Mouse (Mus musculus): ENCODE measurements around the gene Abi2. TPM values are rescaled to one million over a fixed set of nuclear protein-coding genes. Genes with fewer than 3 reads are reported as not detected.
A peak's percentile ranks its signal among the peaks of the same experiment; 100 is the strongest.
"Not testable (repeated sequence)": the region's sequence is repeated elsewhere in the genome, so short reads cannot be mapped to it uniquely, and the experiment has no call there.

Gene Abi2
- total RNA-seq (2021): 10 to 100 TPM; 32.0 to 38.8 TPM

DNA sequence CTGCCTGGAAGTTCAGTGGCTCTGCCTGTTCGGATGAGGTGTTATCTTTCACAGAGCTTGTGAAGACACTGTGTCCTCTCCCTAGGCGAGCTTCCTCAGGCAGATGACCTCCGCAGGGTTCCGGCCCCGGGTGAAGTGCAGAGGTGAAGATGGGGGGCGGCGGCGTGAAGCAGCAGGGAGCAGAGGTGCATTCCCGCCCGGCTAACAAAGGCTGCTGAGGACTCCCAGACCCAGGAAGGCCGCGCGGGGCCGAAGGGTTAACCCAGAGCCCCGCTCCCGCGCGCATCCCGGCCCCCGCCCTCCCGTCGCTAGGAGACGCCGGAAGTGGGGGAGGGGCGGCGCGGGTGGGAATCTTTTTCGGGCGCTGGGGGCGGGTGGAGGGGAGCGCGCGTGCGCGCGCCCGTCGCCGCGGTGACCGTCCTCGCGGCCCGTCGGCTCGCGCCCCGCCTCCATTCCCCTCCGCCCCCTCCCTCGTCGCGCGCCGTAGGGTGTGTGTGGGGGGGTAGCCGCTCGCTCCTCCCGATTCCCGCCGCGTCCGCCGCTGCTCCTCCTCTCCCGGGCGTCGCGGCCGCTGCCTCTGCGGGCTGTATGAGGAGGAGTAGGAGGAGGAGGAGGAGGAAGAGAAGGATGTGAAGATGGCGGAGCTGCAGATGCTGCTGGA is at the start of gene Abi2:
TSS of gene Abi2 (plus strand) at position 452 of the 661 bp plus-strand sequence.
- intact Hi-C loops (cut with DNase I): loop anchor here (1.0 to 5.0 kb wide), 3 partner anchors 66 to 453 kb away; partner anchors contain the start of genes Cyp20a1 and Raph1

DNA sequence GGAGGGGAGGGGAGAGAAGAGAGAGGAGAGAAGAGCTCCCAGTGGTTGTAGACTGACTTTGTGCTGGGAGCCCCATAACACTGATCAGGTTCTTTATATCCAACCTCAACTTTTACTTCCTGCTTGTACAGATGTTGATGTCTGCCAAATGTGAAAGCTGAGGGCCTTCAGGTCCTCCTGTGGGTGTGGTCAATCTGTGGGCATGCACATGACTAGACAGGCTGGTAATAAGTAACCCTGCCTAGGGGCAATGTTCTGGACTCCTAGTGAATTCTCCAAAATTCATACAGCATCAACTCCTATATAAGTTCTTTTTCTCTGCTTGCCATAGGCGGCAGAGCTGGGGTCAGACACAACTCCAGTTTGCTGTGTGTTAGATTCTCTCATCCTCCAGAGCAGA is 47.8 kb upstream of the Abi2 start:
- DNase-seq: no peak
- intact Hi-C loops (cut with DNase I): no loop called here

More for the DNA sequence above, at the start of gene Abi2:
- peak; percentile 94 to 95 for DNase-seq

DNA sequence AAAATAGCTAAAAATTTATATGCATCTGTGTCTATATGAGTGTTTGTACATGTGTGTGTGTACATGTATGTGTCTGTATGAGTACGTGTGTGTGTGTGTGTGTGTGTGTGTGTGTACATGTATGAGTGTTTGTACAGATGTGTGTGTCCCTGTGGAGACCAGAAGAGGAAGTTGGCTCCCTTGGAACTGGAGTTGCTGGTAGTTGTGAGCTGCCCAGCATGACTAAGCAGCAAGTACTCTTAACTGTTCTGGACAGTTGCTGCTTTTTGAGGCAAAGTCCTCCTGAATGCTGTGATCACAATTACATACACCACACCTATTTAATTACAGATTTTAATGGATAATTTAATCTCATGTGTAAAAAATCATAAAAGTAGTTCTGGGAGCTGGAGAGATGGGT is 32.9 kb upstream of the Abi2 start:
- no peak for DNase-seq
- intact Hi-C loops (cut with DNase I): no loop called here

DNA sequence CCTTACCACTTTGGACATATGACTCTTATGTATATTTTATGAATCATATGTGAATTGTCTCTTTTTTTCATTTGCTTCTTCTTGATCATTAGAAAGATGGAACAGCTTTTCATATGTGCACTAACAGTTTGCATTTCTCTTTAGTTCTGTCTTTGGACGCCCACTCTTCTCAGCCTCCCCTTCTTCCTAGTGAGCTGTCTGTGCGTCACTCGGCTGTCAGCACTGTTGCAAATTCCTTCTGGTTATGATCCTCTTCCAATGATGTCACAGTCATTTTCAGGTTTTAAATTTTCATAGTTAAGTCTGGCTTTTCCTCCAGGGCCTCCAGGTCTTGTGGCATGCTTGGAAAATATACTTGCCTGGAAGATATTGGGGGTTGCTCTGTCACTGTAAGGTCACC is 27.5 kb upstream of the Abi2 start:
- no peak for DNase-seq
- intact Hi-C loops (cut with DNase I): no loop called here

DNA sequence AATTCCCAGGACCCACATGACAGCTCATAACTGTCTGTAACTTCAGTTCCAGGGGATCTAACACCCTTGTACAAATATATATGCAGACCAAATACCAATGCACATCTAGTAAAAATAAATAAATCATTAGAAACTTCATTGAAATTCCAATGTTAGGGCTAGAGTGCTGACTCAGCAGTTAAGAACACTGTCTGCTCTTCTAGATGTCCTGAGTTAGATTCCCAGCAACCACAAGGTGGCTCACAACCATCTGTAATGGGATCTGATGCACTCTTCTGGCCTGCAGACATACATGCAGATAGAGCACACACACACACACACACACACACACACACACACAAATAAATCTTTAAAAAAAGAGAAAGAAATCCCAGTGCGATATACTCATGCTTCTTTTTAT is 4.6 kb upstream of the Abi2 start:
- intact Hi-C loops (cut with DNase I): loop anchor here (5.0 kb wide), 1 partner anchor 457 kb away; no protein-coding TSS in a partner anchor
- no peak for DNase-seq

DNA sequence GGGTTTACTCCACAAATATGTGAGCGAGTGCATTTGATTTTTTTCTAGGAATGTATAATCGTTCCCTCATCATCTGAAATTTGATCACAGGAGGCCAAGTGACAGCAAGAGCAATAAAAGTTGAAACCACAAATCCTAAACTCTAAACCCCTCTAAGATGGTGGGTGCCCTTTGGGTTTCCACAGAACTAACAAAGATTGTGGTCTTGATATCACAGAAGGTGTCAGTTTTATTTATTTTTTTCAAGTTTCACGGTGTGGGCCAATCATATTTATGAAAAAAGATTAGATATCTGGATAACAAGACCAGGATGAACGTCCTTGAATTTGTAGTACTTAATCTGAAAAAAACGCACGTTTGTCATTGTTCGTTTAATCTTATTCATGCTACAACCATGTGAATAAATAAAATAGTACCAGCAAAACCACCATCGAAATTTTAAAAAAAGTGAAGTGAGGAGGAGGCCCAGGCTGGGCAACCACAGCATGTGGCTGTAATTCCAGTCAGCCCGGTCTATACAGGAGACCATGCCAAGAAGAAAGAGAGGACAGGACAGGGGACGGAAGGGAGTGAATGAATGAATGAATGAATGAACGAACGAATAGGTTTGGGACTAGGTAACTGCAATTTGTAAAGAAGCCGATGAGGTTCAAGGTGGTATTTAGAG is 785 bp upstream of the Abi2 start:
- DNase-seq: no peak
- intact Hi-C loops (cut with DNase I): loop anchor here (1.0 to 5.0 kb wide), 3 partner anchors 65 to 454 kb away; partner anchors contain the start of genes Cyp20a1 and Raph1

DNA sequence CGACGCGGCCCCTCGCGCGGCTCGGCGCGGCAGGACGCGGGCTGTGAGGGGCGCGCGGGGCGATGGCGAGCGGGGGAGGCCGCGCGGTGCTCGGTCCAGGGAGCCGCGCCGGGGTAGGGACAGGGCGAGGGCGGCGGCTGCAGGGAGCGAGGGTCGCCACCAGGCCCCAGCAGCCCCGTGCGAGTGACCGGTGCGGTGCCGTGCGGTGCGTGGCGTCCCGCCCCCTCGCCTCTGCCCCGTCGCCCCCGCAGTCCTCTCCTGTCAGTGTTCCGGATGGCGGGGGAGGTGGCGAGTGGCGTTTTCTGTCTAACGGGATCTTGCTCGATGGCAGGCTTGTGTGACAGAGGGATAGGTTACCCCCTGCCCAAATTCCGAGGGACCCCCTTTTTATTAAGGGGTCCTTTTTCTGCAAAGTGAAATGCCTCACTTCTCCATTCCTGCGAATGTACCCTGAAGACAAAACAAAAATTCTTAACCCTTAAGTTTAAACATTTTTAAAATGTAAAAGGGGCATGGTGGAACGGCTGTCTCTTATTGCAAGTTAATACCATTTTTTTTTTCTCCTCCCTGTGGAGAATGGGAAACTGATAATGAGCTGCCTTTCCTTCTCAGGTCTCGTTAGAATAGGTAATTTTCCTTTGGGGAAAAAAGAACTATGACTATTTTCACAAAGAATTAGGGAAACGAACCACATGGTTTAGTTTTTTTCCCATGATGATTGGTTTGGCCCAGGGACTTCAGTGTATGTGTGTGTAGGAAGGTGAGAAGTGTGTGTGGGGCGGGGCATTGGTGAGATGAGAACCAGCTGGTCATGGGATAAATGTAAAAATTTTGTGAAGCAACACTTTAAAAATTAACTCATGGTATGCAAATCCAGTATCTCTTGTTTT is 754 bp downstream of the Abi2 start:
- intact Hi-C loops (cut with DNase I): loop anchor here (1.0 to 5.0 kb wide), 3 partner anchors 67 to 452 kb away; partner anchors contain the start of genes Cyp20a1 and Raph1
- DNase-seq: peak; percentile 26 to 50

DNA sequence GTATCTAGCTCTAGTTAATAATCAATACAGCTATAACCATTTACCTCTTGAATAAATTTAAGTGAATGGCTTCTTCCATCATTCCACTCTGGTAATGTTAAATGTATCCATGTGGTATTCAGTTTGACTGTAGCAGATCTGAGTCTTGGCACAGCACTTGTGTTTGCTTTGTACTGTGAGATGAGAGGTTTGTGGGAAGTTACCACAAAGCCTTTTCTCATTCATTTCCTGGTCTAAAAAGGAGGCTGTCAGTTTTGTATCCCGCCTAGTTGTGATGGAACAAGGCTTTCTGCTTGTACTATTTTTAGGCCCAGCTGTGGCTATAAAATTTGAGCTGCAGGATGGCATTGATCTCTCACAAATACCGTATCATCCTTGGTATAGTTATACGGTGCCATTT is 7.3 kb downstream of the Abi2 start:
- peak in 1 of 2 experiments; percentile 12 for DNase-seq
- intact Hi-C loops (cut with DNase I): no loop called here

DNA sequence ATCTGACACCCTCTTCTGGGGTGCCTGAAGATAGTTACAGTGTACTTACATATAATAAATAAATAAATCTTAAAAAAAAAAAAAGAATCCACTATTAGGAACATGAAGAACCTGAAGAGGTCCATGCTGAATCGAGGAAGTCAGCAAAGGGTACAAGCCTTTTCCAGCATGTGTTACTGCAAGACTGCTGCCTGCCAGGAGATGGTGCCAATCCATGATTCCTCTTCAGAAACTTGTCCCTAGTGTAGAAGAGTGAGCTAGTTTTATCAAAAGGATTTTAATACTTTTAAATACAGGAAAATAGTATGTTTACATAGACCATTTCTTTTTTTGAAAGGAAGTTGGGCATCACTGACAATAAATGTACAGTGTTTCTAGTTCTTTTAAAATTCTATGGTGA is 14.5 kb downstream of the Abi2 start:
- intact Hi-C loops (cut with DNase I): no loop called here
- peak; percentile 24 to 29 for DNase-seq

DNA sequence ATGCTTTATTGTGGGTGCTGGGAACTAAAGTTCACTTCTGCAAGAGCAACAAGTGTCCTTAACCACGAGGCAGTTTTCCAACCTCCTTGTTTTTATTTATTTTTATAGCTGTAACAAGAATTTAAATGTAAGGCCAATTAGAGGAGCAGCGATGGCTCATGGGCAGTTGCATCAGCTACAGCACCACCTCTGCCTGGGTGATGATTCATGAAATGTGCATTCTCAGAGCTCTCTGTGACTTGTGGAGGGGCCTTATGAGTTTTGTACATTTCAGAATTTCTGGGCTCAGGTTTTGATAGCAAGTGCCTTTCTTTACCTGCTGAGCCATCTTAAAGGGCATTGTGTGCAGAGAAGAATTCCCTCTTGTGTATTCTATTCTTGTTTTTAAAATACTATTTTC is 18.9 kb downstream of the Abi2 start:
- intact Hi-C loops (cut with DNase I): no loop called here

DNA sequence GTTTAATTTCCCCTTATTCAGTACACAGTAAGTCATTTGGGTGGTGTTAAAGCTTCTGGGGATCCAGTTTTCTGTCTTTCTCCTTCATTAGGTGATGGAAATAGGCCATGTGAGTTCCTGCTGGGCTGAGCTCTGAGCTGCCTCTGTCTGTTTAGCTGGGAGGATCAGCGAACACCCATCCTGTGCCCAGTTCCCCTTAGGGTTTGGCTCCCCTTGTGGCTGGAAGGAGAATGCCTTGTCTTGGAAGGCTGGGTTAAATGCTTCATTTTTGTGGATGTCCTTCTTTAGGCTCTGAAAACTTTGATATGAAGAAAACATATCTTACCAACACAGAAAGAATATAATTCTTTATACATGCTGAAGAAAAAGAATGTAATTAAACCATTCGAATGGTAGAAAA is 19.5 kb downstream of the Abi2 start:
- intact Hi-C loops (cut with DNase I): no loop called here
- peak in 1 of 2 experiments; percentile 21 for DNase-seq

More for the DNA sequence above, 18.9 kb downstream of the Abi2 start:
- DNase-seq: no peak

DNA sequence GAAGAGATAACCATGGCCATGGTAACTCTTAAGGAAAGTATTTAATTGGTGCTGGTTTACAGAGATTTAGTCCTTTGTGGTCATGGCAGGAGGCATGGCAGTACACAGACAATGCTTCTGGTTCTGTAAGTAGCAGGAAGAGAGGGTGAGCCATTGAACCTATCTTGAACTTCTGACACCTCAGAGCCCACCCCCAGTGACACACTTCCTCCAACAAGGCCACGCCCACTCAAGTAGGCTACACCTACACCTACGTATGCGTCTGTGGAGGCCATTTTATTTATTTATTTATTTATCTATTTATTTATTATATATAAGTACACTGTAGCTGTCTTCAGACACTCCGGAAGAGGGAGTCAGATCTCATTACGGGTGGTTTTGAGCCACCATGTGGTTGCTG is 22.1 kb downstream of the Abi2 start:
- intact Hi-C loops (cut with DNase I): no loop called here
- DNase-seq: no peak

DNA sequence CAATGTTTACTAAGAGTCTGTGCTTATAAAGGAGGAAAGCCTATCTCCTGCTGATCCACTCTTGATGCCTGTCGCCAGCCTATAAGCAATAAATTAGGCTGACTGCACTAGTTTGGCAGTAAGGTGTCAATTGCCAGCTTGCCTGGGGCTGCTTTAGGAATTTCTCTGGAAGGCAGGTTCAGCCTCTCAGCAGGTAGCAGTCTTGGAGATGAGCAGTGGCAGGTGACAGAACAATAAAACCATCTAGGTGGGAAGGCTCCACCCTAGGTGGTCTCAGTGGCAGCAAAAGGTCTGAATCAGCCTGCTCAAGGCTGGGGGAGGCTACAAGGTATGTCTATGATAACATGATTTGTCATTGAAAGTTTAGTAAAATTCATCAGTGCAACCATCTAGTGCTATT is 23.1 kb downstream of the Abi2 start:
- intact Hi-C loops (cut with DNase I): no loop called here
- no peak for DNase-seq

DNA sequence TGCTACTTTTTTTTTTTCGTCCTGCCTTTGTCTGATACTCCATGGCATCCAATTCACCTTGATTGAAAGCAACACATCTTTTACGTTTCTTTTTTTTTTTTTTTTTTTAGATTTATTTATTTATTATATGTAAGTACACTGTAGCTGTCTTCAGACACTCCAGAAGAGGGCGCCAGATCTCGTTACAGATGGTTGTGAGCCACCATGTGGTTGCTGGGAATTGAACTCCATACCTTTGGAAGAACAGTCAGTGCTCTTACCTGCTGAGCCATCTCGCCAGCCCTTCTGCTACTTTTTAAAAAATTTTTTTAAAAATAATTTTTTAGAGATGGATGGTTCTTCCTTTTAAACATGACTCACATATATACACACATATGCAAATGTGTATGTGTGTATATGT is 32.0 kb downstream of the Abi2 start:
- intact Hi-C loops (cut with DNase I): not testable (repeated sequence)

DNA sequence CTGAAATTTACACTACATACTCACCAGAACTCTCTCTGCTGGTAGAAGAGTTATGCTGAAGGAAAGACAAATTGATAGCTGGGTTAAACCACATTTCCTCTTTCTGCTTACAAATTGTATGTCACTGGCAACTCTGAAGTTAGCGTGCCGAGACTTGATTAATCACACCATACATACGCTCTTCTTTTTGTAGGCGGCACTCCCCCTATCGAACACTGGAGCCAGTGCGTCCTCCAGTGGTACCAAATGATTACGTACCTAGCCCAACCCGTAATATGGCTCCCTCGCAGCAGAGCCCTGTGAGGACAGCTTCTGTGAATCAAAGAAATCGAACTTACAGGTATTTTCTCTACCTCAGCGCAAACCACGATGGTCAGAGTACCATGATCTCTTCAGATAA is 37.6 kb downstream of the Abi2 start:
- intact Hi-C loops (cut with DNase I): no loop called here
- no peak for DNase-seq

More for the DNA sequence above, 32.0 kb downstream of the Abi2 start:
- DNase-seq: not testable (repeated sequence)

DNA sequence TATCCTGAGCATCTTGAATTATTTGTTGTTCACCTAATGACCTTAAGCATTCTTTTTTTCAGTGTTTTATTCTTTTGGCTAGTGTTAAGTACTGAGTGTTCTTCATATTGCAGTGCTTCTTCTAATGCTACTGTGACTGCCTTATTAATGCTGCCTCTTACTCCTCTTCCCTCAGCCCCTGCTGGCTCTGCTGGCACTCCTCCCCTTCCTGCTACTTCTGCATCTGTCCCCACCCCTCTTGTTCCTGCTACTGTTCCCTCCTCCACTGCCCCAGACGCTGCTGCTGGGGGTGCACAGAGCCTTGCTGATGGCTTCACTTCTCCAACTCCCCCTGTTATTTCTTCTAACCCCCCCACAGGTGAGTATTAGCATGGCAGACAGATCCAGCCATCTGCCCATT is 40.5 kb downstream of the Abi2 start:
- intact Hi-C loops (cut with DNase I): no loop called here
- no peak for DNase-seq

DNA sequence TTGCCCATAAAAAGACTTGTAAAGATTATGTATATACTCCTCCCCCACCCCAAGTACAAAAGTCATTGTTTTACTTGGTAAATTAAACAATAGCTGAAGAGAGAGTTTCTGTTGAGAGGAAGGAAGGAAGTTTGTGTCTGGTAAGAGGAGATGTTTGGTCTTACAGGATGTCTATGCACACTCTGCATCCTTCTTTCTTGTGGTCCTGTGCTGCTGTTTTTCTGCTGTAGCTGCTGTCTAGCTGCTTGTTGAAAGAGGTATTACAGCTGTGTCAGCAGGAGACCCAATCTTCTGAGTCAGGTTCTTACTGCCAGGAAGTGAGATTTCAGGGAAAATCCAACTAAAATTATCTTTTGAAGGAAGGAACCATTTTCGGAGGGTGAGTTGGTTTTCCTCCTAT is 51.2 kb downstream of the Abi2 start:
- intact Hi-C loops (cut with DNase I): no loop called here
- peak in 1 of 2 experiments; percentile 11 for DNase-seq

DNA sequence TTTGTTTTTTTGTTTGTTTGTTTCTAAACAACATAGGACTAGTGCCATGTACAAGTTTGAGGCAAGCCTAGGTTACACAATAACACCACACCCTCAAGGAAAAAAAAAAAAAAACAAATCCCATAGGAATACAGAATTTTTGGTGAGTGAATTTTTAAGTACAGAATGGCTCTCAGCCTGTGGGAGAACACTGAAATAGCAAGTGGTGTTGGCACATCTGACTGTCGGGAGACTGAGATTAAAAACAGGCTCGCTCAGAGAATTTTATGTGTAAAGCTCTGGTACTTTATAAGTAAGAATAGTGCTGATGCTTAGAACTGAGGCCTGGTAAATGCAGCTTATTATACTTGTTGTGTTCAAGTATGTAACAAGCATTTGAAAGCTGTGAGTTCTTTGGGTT is 60.1 kb downstream of the Abi2 start:
- DNase-seq: no peak
- intact Hi-C loops (cut with DNase I): no loop called here

DNA sequence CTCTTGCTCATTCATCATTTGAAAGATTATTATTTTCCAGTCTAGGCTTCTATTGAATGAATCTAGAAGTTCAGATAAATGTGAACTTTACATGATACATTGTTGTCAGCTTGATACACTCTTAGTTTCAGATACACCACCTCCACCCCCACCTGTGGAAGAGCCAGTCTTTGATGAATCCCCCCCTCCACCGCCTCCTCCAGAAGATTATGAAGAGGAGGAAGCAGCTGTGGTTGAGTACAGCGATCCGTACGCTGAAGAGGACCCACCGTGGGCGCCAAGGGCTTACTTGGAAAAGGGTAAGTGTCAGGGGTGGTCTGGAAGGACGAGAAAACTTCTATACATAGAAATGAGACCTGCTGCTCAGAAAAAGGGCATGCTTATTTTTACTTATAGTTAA is 61.1 kb downstream of the Abi2 start:
- DNase-seq: no peak
- intact Hi-C loops (cut with DNase I): no loop called here

DNA sequence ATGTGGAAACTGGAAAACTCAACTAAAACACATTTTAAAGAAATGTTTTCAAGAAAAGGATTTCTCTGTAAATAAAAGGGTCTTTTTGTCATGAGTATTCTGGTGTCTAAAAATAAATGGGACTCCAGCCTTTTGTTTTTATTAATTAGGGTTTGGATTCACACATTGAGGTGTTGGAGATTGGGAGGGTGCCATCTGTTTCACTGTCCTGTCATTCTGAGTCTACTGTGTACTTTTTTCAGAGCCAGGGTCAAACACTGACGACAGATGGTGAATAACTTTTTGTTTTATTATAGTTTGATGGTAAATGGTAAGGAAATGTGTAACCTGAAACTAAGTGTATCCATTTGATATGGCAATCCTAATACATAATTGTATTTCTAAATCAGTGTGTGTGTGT is 72.1 kb downstream of the Abi2 start:
- intact Hi-C loops (cut with DNase I): no loop called here
- DNase-seq: no peak

DNA sequence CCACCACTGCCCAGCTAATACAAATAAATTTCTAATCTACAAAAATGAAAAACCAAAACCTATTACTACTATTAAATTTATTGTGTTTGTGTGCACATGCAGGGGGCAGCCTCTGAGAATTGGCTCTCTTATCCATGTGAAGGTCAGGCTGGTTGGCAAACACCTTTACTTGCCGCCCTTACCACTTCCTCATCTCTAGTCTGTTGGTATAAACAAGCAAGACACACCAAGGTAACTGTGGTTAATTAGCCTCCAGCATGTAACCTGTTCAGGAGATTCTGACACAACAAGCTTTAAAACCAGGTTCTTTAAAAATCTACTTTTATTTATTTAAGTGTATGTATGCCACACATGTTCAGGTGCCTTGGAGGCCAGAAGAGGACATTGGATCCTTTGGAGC is 73.5 kb downstream of the Abi2 start:
- no peak for DNase-seq
- intact Hi-C loops (cut with DNase I): no loop called here

All from heart, postnatal 10 days (tissue).